In the genomic region with DNA sequence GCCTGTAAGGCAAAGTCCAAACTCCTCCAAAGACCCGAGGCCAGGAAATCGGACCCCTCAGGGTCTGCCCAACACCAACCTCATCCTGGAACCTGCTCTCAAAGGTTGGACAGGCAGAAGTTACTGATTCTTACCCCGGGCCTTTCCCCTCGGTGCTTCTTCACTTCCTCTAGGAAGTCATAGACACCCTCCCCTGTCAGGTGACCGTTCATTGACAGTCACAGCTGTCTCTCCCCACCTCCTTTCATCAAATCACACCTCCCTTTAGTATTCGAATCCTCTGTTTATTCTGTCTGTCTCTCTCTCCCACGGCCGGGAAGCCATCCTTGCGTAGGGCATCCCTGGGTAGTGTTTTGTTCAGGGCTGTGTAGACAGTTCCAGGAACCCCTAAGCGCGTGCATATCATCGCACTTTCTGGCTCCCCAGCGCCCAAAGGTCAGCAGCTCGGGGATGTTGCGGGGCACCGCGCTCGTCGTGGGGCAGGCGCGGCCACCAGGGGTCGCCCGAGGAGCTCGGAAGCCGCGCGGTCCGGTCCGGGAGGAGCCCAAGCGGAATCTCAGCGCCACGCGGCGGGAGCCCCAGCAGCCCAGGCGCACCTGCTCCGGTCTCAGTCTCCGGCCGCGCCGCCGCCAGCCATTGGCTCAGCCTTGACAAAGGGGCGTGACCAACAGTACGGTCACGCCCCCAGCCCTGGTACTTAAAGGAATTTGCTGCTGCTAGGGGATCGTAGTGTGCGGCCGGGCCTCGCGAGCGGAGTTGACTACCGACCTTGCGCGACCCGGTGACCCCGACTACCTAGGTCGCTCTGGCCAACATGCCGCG, we compare ENCODE assay signal across 8 mouse cellular contexts. TPM values are rescaled to one million over a fixed set of nuclear protein-coding genes. Genes with fewer than 3 reads are reported as not detected.
DNase-seq lines count a peak whose midpoint lies in the region; ATAC-seq and TF ChIP-seq lines count a peak whose summit lies in the region.

A gene (plus strand): TSS at position 720 of the 822 bp plus-strand sequence.

- under 1% methylated on average over 58 of the region's 58 CpGs for WGBS in bone marrow, adult 2 months
- 1% methylated on average over 55 of the region's 58 CpGs for WGBS in embryonic facial prominence, embryonic 15.5 days
- 1% methylated on average over 54 of the region's 58 CpGs for WGBS in limb, embryonic 14.5 days

- peak within 1 kb of the TSS; percentile 68 for H3K27ac ChIP-seq in bone marrow, adult 2 months (ENCODE audit: control insufficient read depth, insufficient read depth, low read depth, low read length, poor library complexity)
- peak within 1 kb of the TSS; percentile 98 for H3K27ac ChIP-seq in embryonic facial prominence, embryonic 15.5 days (replicated peaks)
- H3K27ac ChIP-seq in limb, embryonic 14.5 days (replicated peaks; ENCODE audit: low read depth, low read length): peak within 1 kb of the TSS; percentile 63

- ATAC-seq in embryonic facial prominence, embryonic 15.5 days (ENCODE audit: insufficient number of reproducible peaks, low FRiP score, low TSS enrichment, low read depth): peak; percentile 98
- ATAC-seq in limb, embryonic 14.5 days (ENCODE audit: low FRiP score, low read depth): peak; percentile 95

- peak; percentile 71; the same call in 1 of the 2 replicates for TF ChIP-seq POLR2A in bone marrow, adult 2 months (IDR thresholded peaks at IDR 0.05; ENCODE audit: borderline replicate concordance, control insufficient read depth, low read depth, low read length)
- peak; percentile 97; the same call in 1 of the 2 replicates for TF ChIP-seq POLR2A in limb, embryonic 14.5 days (IDR thresholded peaks at IDR 0.05; ENCODE audit: borderline replicate concordance, extremely low read depth, insufficient read depth, insufficient read length)

- H3K9me3 ChIP-seq in embryonic facial prominence, embryonic 15.5 days (replicated peaks): no peaks in the 10 kb centered on the region
- H3K9me3 ChIP-seq in limb, embryonic 14.5 days (ENCODE audit: control insufficient read depth, low read length): no peaks in the 10 kb centered on the region

- peaks cover 15% of the 10 kb centered on the region; the same call in 1 of the 2 replicates for H3K27me3 ChIP-seq in embryonic facial prominence, embryonic 15.5 days
- peaks cover 19% of the 10 kb centered on the region; the same call in 1 of the 2 replicates for H3K27me3 ChIP-seq in limb, embryonic 14.5 days (ENCODE audit: control insufficient read depth, insufficient read depth, low read length)

- H3K4me1 ChIP-seq in bone marrow, adult 2 months (ENCODE audit: control insufficient read depth, insufficient read depth, low read length): no peaks in the 10 kb centered on the region; the same call in 1 of the 2 replicates
- peaks cover 41% of the 10 kb centered on the region for H3K4me1 ChIP-seq in embryonic facial prominence, embryonic 15.5 days
- H3K4me1 ChIP-seq in limb, embryonic 14.5 days (ENCODE audit: control insufficient read depth, insufficient read depth, low read length): peaks cover 29% of the 10 kb centered on the region

- peak; percentile 66 for TF ChIP-seq CTCF in bone marrow, adult 2 months (IDR thresholded peaks at IDR 0.05; ENCODE audit: control insufficient read depth, insufficient read depth, low read length)

- H3K36me3 ChIP-seq in embryonic facial prominence, embryonic 15.5 days: peaks cover 10% of the 10 kb centered on the region; the same call in 1 of the 2 replicates
- peaks cover 36% of the 10 kb centered on the region for H3K36me3 ChIP-seq in limb, embryonic 14.5 days (ENCODE audit: control insufficient read depth, insufficient read depth, low read length)

- peak within 1 kb of the TSS; percentile 69 for H3K4me2 ChIP-seq in embryonic facial prominence, embryonic 15.5 days (replicated peaks)
- H3K4me2 ChIP-seq in limb, embryonic 14.5 days (replicated peaks; ENCODE audit: low read depth, low read length, severe bottlenecking): peak within 1 kb of the TSS; percentile 82

- peak within 1 kb of the TSS; percentile 56 for H3K4me3 ChIP-seq in bone marrow, adult 2 months (replicated peaks; ENCODE audit: control insufficient read depth, low read depth, low read length)
- H3K4me3 ChIP-seq in embryonic facial prominence, embryonic 15.5 days (replicated peaks): peak within 1 kb of the TSS; percentile 67
- H3K4me3 ChIP-seq in limb, embryonic 14.5 days (replicated peaks; ENCODE audit: low read length): peak within 1 kb of the TSS; percentile 77

- peak; percentile 64 for DNase-seq in 416B (ENCODE audit: low read depth)
- DNase-seq in heart, adult 8-10 months (ENCODE audit: low spot score): peak; percentile 88
- peak; percentile 96 for DNase-seq in kidney, adult 9 months
- DNase-seq in limb, embryonic 14.5 days (ENCODE audit: low spot score): peak; percentile 99
- DNase-seq in monocyte, adult 2 months (ENCODE audit: low read depth in 1 of 2, low spot score in 2 of 2): peak; percentile 48 to 78
- DNase-seq in spleen, postnatal 36 days (ENCODE audit: low spot score in 2 of 2): peak; percentile 90 to 91

- H3K9ac ChIP-seq in embryonic facial prominence, embryonic 15.5 days: peak within 1 kb of the TSS; percentile 59
- H3K9ac ChIP-seq in limb, embryonic 14.5 days (ENCODE audit: low read depth, low read length, severe bottlenecking): peak within 1 kb of the TSS; percentile 63

RNA-seq across cellular contexts. Expression of the gene that starts here (rescaled TPM):
- polyA plus RNA-seq in bone marrow, adult 2 months (2011; ENCODE audit: insufficient read depth, insufficient read length, low replicate concordance, missing spikeins): 1.9 TPM in 1 of 2 replicates, not detected in the other
- 82.9 and 104 TPM in 2 replicates for polyA plus RNA-seq in embryonic facial prominence, embryonic 15.5 days (2015; fragmentation: Nextera tagmentation; extraction: Ambion mirVana)
- total RNA-seq in heart, adult 8-10 months (2022): 1 to 10 TPM; 1.2 to 2.2 (median 1.4) TPM
- polyA plus RNA-seq in limb, embryonic 14.5 days (2012; rRNA removed): 123 and 187 TPM in 2 replicates
- 67.9 and 69.1 TPM in 2 replicates for polyA plus RNA-seq in limb, embryonic 14.5 days (2014; fragmentation: Nextera tagmentation; extraction: Ambion mirVana)

Comparison
In these comparisons a context has a peak if more than half of its experiments do, and no peak if none do; other contexts are left out.
1. Peak in every context shown above with its lines: DNase-seq, ATAC-seq, H3K4me3 ChIP-seq and H3K27ac ChIP-seq.
2. RNA of the gene that starts here (polyA plus RNA-seq): 67.9 to 187 TPM in limb, embryonic 14.5 days and 82.9 to 104 TPM in embryonic facial prominence, embryonic 15.5 days; 1.9 TPM in bone marrow, adult 2 months; every median in the first group is over 10 times any median in the second.